Mouse (Mus musculus): ENCODE results near the gene BB287469. TPM values are rescaled to one million over a fixed set of nuclear protein-coding genes. Genes with fewer than 3 reads are reported as not detected.
"Not testable (repeated sequence)": the region's sequence is repeated elsewhere in the genome, so short reads cannot be mapped to it uniquely, and the experiment has no call there.

The BB287469 gene
- not detected in 2 replicates for total RNA-seq (2015)
- total RNA-seq (2017): not detected in 2 replicates

- ATAC-seq (replicated peaks; ENCODE audit: poor library complexity): not testable (repeated sequence)
These were observed at the start of gene BB287469 for GRCm38 (mm10) chr12:87816277-87816676. Gene BB287469 (plus strand): TSS chr12:87816577.

GRCm38 (mm10) chr12:87775655-87776054 lies 40.7 kb upstream of the BB287469 start, which contains the start of gene Gm21319:
Gene Gm21319 (minus strand): TSS chr12:87775755.
- not testable (repeated sequence) for ATAC-seq (replicated peaks; ENCODE audit: poor library complexity)

- ATAC-seq (replicated peaks; ENCODE audit: poor library complexity): not testable (repeated sequence)
These were observed 21.2 kb upstream of the BB287469 start, which contains the start of gene Gm21936 for GRCm38 (mm10) chr12:87795212-87795611. Gene Gm21936 (plus strand): TSS chr12:87795512.

- not testable (repeated sequence) for ATAC-seq (replicated peaks; ENCODE audit: poor library complexity)
These were observed 18.4 kb upstream of the BB287469 start for GRCm38 (mm10) chr12:87797971-87798370.

GRCm38 (mm10) chr12:87842239-87842638 lies 25.9 kb downstream of the BB287469 start, which contains the start of gene Gm2001:
Gene Gm2001 (minus strand): TSS chr12:87842339.
- not testable (repeated sequence) for ATAC-seq (replicated peaks; ENCODE audit: poor library complexity)

- not testable (repeated sequence) for ATAC-seq (replicated peaks; ENCODE audit: poor library complexity)
These were observed 34.3 kb downstream of the BB287469 start for GRCm38 (mm10) chr12:87850657-87851056.

GRCm38 (mm10) chr12:87856067-87856466 lies 39.7 kb downstream of the BB287469 start:
- not testable (repeated sequence) for ATAC-seq (replicated peaks; ENCODE audit: poor library complexity)

GRCm38 (mm10) chr12:87861740-87862692 lies 45.6 kb downstream of the BB287469 start:
- ATAC-seq (replicated peaks; ENCODE audit: poor library complexity): not testable (repeated sequence)

GRCm38 (mm10) chr12:87863638-87864037 lies 47.3 kb downstream of the BB287469 start:
- not testable (repeated sequence) for ATAC-seq (replicated peaks; ENCODE audit: poor library complexity)

- not testable (repeated sequence) for ATAC-seq (replicated peaks; ENCODE audit: poor library complexity)
These were observed 47.7 kb downstream of the BB287469 start for GRCm38 (mm10) chr12:87864048-87864447.

Other genes with a start within 250 kb of the BB287469 start
- not detected in 2 replicates for gene Oog1, start 213.9 kb upstream of the BB287469 start, total RNA-seq (2015)
- gene Oog1, start 213.9 kb upstream of the BB287469 start, total RNA-seq (2017): not detected in 2 replicates
- gene Gm4027, start 197.7 kb upstream of the BB287469 start, total RNA-seq (2015): not detected in 2 replicates
- not detected in 2 replicates for gene Gm4027, start 197.7 kb upstream of the BB287469 start, total RNA-seq (2017)
- gene Gm16381, start 172.0 kb upstream of the BB287469 start, total RNA-seq (2015): not detected in 2 replicates
- not detected in 2 replicates for gene Gm16381, start 172.0 kb upstream of the BB287469 start, total RNA-seq (2017)
- gene Gm21319, start 40.8 kb upstream of the BB287469 start, total RNA-seq (2015): not detected in 2 replicates
- gene Gm21319, start 40.8 kb upstream of the BB287469 start, total RNA-seq (2017): not detected in 2 replicates
- gene Gm21936, start 21.1 kb upstream of the BB287469 start, total RNA-seq (2015): not detected in 2 replicates
- not detected in 2 replicates for gene Gm21936, start 21.1 kb upstream of the BB287469 start, total RNA-seq (2017)
- not detected in 2 replicates for gene Gm2001, start 25.8 kb downstream of the BB287469 start, total RNA-seq (2015)
- not detected in 2 replicates for gene Gm2001, start 25.8 kb downstream of the BB287469 start, total RNA-seq (2017)
- not detected in 2 replicates for gene Gm2016, start 57.5 kb downstream of the BB287469 start, total RNA-seq (2015)
- gene Gm2016, start 57.5 kb downstream of the BB287469 start, total RNA-seq (2017): not detected in 2 replicates
- not detected in 2 replicates for gene Gm2022, start 78.8 kb downstream of the BB287469 start, total RNA-seq (2015)
- not detected in 2 replicates for gene Gm2022, start 78.8 kb downstream of the BB287469 start, total RNA-seq (2017)
- not detected in 2 replicates for gene Gm2035, start 103.3 kb downstream of the BB287469 start, total RNA-seq (2015)
- gene Gm2035, start 103.3 kb downstream of the BB287469 start, total RNA-seq (2017): not detected in 2 replicates
- not detected in 2 replicates for gene Gm2042, start 137.5 kb downstream of the BB287469 start, total RNA-seq (2015)
- gene Gm2042, start 137.5 kb downstream of the BB287469 start, total RNA-seq (2017): not detected in 2 replicates
- not detected in 2 replicates for gene Gm2075, start 195.3 kb downstream of the BB287469 start, total RNA-seq (2015)
- gene Gm2075, start 195.3 kb downstream of the BB287469 start, total RNA-seq (2017): not detected in 2 replicates
- not detected in 2 replicates for gene Gm6803, start 202.2 kb downstream of the BB287469 start, total RNA-seq (2015)
- gene Gm6803, start 202.2 kb downstream of the BB287469 start, total RNA-seq (2017): not detected in 2 replicates
- gene Gm2056, start 210.4 kb downstream of the BB287469 start, total RNA-seq (2015): not detected in 2 replicates
- gene Gm2056, start 210.4 kb downstream of the BB287469 start, total RNA-seq (2017): not detected in 2 replicates